Mouse (Mus musculus): ENCODE data around the gene Gm5741.

DNA sequence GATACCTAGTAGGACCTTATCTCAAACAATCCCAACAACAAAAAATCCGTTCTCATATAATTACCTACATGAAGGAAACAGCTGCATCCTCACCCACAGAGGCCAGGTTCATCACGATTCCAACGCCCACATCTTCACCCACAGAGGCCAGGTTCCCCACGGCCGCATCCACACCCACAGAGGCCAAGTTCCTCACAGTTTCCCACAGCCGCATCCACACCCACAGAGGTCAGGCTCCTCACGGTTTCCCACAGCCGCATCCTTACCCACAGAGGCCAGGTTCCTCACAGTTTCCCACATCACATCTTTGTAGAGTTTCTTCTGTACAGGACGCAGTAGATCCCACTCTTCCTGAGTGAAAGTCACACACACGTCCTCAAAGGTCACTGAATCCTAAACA is 45.5 kb upstream of the Gm5741 start:
- no peak for TF ChIP-seq POLR2A (IDR thresholded peaks at IDR 0.05; ENCODE audit: low read depth, low read length)
- TF ChIP-seq CTCF (IDR thresholded peaks at IDR 0.05; ENCODE audit: extremely low read depth, insufficient read depth, insufficient read length, insufficient replicate concordance), result no peak

Measured in spleen, adult 2 months (tissue).